Mouse (Mus musculus) stomach, postnatal 0 days (tissue): ENCODE data around the gene Klk1b3.

Experiments used
- CTCF ChIP-seq: IDR thresholded peaks from 2 replicates; pipeline ENCODE4 v1.5.1; 2016; ENCODE audit warnings: antibody characterized with exemption, low read depth, mild to moderate bottlenecking, moderate library complexity
- EP300 ChIP-seq: optimal IDR thresholded peaks from 2 replicates; pipeline ENCODE3; 2016; ENCODE audit warnings: antibody characterized with exemption

- no peak for TF ChIP-seq CTCF
- TF ChIP-seq EP300, result no peak
Measured at GRCm38 (mm10) chr7:44225076-44225475, 27.1 kb downstream of the Klk1b3 start, which contains the start of gene Klk1.
